Comparison of ENCODE assay signal across 9 mouse cellular contexts in the genomic region with DNA sequence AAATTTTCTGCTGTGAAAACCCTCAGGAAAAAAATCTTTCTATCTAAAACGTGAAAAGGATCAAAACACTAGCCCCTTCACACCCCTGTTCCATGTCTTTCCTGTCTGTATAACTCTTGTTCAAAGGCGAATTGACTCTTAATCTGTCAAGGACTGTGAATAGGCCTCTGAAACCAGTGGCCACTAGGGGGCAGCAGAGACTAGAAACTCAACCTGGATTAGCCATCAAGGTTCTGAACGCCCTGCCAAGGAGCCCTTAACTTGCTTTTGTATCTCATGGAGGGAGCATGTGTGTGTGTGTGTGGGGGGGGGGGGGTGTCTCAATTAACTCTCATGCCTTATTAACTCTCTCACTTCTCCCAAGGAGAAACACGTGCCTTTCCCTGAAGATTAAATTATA. TPM values are rescaled to one million over a fixed set of nuclear protein-coding genes. Genes with fewer than 3 reads are reported as not detected.
DNase-seq lines count a peak whose midpoint lies in the region; ATAC-seq lines count a peak whose summit lies in the region.
"Had no signal": no experiment of that assay in that cellular context is flagged by ENCODE, and none has a peak within 500 bp of the region (broad histone marks: within the 10 kb centered on the region; RNA-seq: fewer than 3 reads in every experiment).

No protein-coding gene starts in this region.

- no peak overlapping the region for H3K27ac ChIP-seq in midbrain, embryonic 11.5 days (ENCODE audit: low read depth, low read length)
- no peak overlapping the region for H3K27ac ChIP-seq in midbrain, embryonic 15.5 days
- H3K27ac ChIP-seq in forebrain, embryonic 15.5 days (replicated peaks) = no peak overlapping the region
- H3K27ac ChIP-seq in limb, embryonic 11.5 days (replicated peaks; ENCODE audit: low read depth, low read length) = no peak overlapping the region

- no peak overlapping the region for H3K9ac ChIP-seq in midbrain, embryonic 11.5 days (ENCODE audit: low read length)
- no peak overlapping the region for H3K9ac ChIP-seq in midbrain, embryonic 15.5 days
- no peak overlapping the region for H3K9ac ChIP-seq in forebrain, embryonic 15.5 days (replicated peaks)
- H3K9ac ChIP-seq in limb, embryonic 11.5 days (ENCODE audit: low read length) = no peak overlapping the region

- DNase-seq in midbrain, embryonic 11.5 days (ENCODE audit: low spot score, missing footprints) = peak; percentile 98
- peak; percentile 74 for DNase-seq in induced T-regulatory cell, adult 2 months (ENCODE audit: low read depth)
- peak; percentile 89 for DNase-seq in limb, embryonic 11.5 days (ENCODE audit: low spot score)
- peak; percentile 90 for DNase-seq in retina, postnatal 1 day
- peak; percentile 86 for DNase-seq in thymus, postnatal 4 days

- no peak overlapping the region for H3K4me3 ChIP-seq in midbrain, embryonic 11.5 days (ENCODE audit: low read depth, low read length)
- no peak overlapping the region for H3K4me3 ChIP-seq in midbrain, embryonic 15.5 days
- no peak overlapping the region for H3K4me3 ChIP-seq in forebrain, embryonic 15.5 days
- H3K4me3 ChIP-seq in limb, embryonic 11.5 days (ENCODE audit: low read depth, low read length) = no peak overlapping the region
- H3K4me3 ChIP-seq: erythroblast, embryonic 14.5 days had no signal

- no peaks in the 10 kb centered on the region for H3K36me3 ChIP-seq in midbrain, embryonic 11.5 days (ENCODE audit: control insufficient read depth, insufficient read depth, low read length)
- H3K36me3 ChIP-seq in midbrain, embryonic 15.5 days (replicated peaks) = no peaks in the 10 kb centered on the region
- H3K36me3 ChIP-seq in forebrain, embryonic 15.5 days = no peaks in the 10 kb centered on the region
- H3K36me3 ChIP-seq in limb, embryonic 11.5 days (ENCODE audit: control insufficient read depth, insufficient read depth, low read length) = no peaks in the 10 kb centered on the region

- ATAC-seq in midbrain, embryonic 11.5 days (ENCODE audit: low FRiP score) = no peak
- no peak for ATAC-seq in midbrain, embryonic 15.5 days (replicated peaks)
- peak; percentile 39; the same call in 1 of the 2 replicates for ATAC-seq in cerebellum, adult (ENCODE audit: insufficient number of reproducible peaks, low FRiP score, low TSS enrichment)
- peak; percentile 22; the same call in 1 of the 2 replicates for ATAC-seq in forebrain, embryonic 15.5 days (replicated peaks)
- ATAC-seq in limb, embryonic 11.5 days (ENCODE audit: insufficient number of reproducible peaks, low FRiP score, low TSS enrichment, low read depth) = no peak

- H3K4me1 ChIP-seq in midbrain, embryonic 11.5 days (ENCODE audit: control insufficient read depth, insufficient read depth, low read length) = peaks cover 14% of the 10 kb centered on the region
- H3K4me1 ChIP-seq in midbrain, embryonic 15.5 days = peaks cover 26% of the 10 kb centered on the region
- H3K4me1 ChIP-seq in forebrain, embryonic 15.5 days = peaks cover 34% of the 10 kb centered on the region
- H3K4me1 ChIP-seq in limb, embryonic 11.5 days (ENCODE audit: control insufficient read depth, insufficient read depth, low read length) = peaks cover 8% of the 10 kb centered on the region; the same call in 1 of the 2 replicates

- no peaks in the 10 kb centered on the region for H3K9me3 ChIP-seq in midbrain, embryonic 11.5 days (ENCODE audit: control insufficient read depth, low read length)
- no peaks in the 10 kb centered on the region for H3K9me3 ChIP-seq in midbrain, embryonic 15.5 days
- H3K9me3 ChIP-seq in forebrain, embryonic 15.5 days = no peaks in the 10 kb centered on the region
- H3K9me3 ChIP-seq in limb, embryonic 11.5 days (ENCODE audit: control insufficient read depth, low read length) = no peaks in the 10 kb centered on the region

- peaks cover 25% of the 10 kb centered on the region for H3K27me3 ChIP-seq in midbrain, embryonic 11.5 days (ENCODE audit: control insufficient read depth, insufficient read depth, low read length)
- H3K27me3 ChIP-seq in midbrain, embryonic 15.5 days (replicated peaks) = peaks cover 10% of the 10 kb centered on the region
- H3K27me3 ChIP-seq in forebrain, embryonic 15.5 days = peaks cover 13% of the 10 kb centered on the region; the same call in 1 of the 2 replicates
- H3K27me3 ChIP-seq in limb, embryonic 11.5 days (ENCODE audit: control insufficient read depth, insufficient read depth, low read length) = peaks cover 21% of the 10 kb centered on the region

- no peak overlapping the region for H3K4me2 ChIP-seq in midbrain, embryonic 11.5 days
- H3K4me2 ChIP-seq in midbrain, embryonic 15.5 days = no peak overlapping the region
- H3K4me2 ChIP-seq in forebrain, embryonic 15.5 days (replicated peaks) = no peak overlapping the region
- H3K4me2 ChIP-seq in limb, embryonic 11.5 days (ENCODE audit: low read depth, severe bottlenecking) = no peak overlapping the region

- WGBS in midbrain, embryonic 11.5 days = 6% methylated on average over 4 of the region's 4 CpGs
- WGBS in midbrain, embryonic 15.5 days = 2% methylated on average over 4 of the region's 4 CpGs
- WGBS in forebrain, embryonic 15.5 days = 3% methylated on average over 4 of the region's 4 CpGs
- 15% methylated on average over 4 of the region's 4 CpGs for WGBS in limb, embryonic 11.5 days

RNA-seq across cellular contexts. Expression of gene Alk, which starts 1.8 kb away (rescaled TPM):
- polyA plus RNA-seq in midbrain, embryonic 11.5 days (2014; fragmentation: Nextera tagmentation; extraction: Ambion mirVana) = 0.18 TPM in 2 replicates
- 7.1 and 7.3 TPM in 2 replicates for polyA plus RNA-seq in midbrain, embryonic 15.5 days (2015; fragmentation: Nextera tagmentation; extraction: Ambion mirVana)
- polyA plus RNA-seq in forebrain, embryonic 15.5 days (2015; fragmentation: Nextera tagmentation; extraction: Ambion mirVana) = 2.6 and 2.7 TPM in 2 replicates
- 0.05 and 0.06 TPM in 2 replicates for polyA plus RNA-seq in limb, embryonic 11.5 days (2014; fragmentation: Nextera tagmentation; extraction: Ambion mirVana)
- polyA plus RNA-seq: erythroblast, embryonic 14.5 days had no signal

Comparison
In these comparisons a context has a peak if more than half of its experiments do, and no peak if none do; other contexts are left out.
1. ATAC-seq: peak in cerebellum, adult (single experiment) and forebrain, embryonic 15.5 days (single experiment); none in midbrain, embryonic 11.5 days (single experiment), midbrain, embryonic 15.5 days (single experiment) and limb, embryonic 11.5 days (single experiment).
2. Peak in every context shown above with its lines, with median percentiles within 50 percentile points of each other: DNase-seq.